Mouse (Mus musculus) CH12.LX (cell line): ENCODE measurements around the gene Creb3l2. TPM values are rescaled to one million over a fixed set of nuclear protein-coding genes. Genes with fewer than 3 reads are reported as not detected.

Experiments
- DNase-seq: peaks from one replicate; pipeline ENCODE4 v3.0.0-alpha.2; 2013; ENCODE audit errors: extremely low read depth
- H3K27ac ChIP-seq: 2 replicates; pipeline ENCODE4 v1.5.1; 2012; ENCODE audit warnings: low read depth, mild to moderate bottlenecking, control low read depth, moderate library complexity; ENCODE audit not compliant: insufficient read depth
- H3K27me3 ChIP-seq: replicated peaks from 2 replicates; pipeline ENCODE3; 2012; ENCODE audit warnings: inconsistent platforms
- H3K36me3 ChIP-seq, 2 experiments: replicated peaks in 1 of 2; 2 replicates each; pipeline versions ENCODE3 to v1.6.1; 2012; ENCODE audit warnings: inconsistent platforms in 1 of 2, low read length in 1 of 2, mild to moderate bottlenecking in 1 of 2, mixed read lengths in 1 of 2, moderate library complexity in 1 of 2; ENCODE audit not compliant: control insufficient read depth in 1 of 2, insufficient read depth in 1 of 2
- H3K4me1 ChIP-seq, 2 experiments: 2 replicates each; pipeline ENCODE4 v1.6.1; 2012; ENCODE audit warnings: inconsistent platforms in 1 of 2, moderate library complexity in 1 of 2; ENCODE audit not compliant: insufficient read depth in 2 of 2, control insufficient read depth in 1 of 2
- H3K4me2 ChIP-seq: 2 replicates; pipeline ENCODE4 v1.6.1; 2012; ENCODE audit warnings: low read depth, mild to moderate bottlenecking, control low read depth; ENCODE audit not compliant: poor library complexity, insufficient read depth, severe bottlenecking
- H3K4me3 ChIP-seq, 3 experiments: fragments of 150-350 bp in 1 of 3; sonication (generic) in 1 of 3; replicated peaks in 1 of 3; 2 replicates each; pipeline versions ENCODE3 to v1.5.1; 2011 to 2012; ENCODE audit warnings: low read depth in 2 of 3, low read length in 2 of 3, mild to moderate bottlenecking in 2 of 3, moderate library complexity in 2 of 3, control low read depth in 1 of 3, improper control_type of control experiment in 1 of 3, inconsistent platforms in 1 of 3, mixed read lengths in 1 of 3; ENCODE audit not compliant: poor library complexity in 1 of 3
- H3K79me2 ChIP-seq: replicated peaks from 2 replicates; pipeline ENCODE4 v1.6.1; 2012; ENCODE audit warnings: mild to moderate bottlenecking, moderate library complexity; ENCODE audit not compliant: control insufficient read depth, poor library complexity, insufficient read depth, severe bottlenecking; ENCODE audit errors: extremely low read depth
- H3K9ac ChIP-seq: 2 replicates; pipeline ENCODE4 v1.6.1; 2012; ENCODE audit warnings: low read depth, mild to moderate bottlenecking, control low read depth, moderate library complexity; ENCODE audit not compliant: insufficient read depth
- H3K9me3 ChIP-seq: replicated peaks from 2 replicates; pipeline ENCODE3; 2012; ENCODE audit warnings: low read length, inconsistent platforms, mixed read lengths
- BHLHE40 ChIP-seq: IDR thresholded peaks from 2 replicates; pipeline ENCODE4 v1.6.1; 2011; ENCODE audit warnings: mild to moderate bottlenecking, low read depth, low read length, improper control_type of control experiment
- CHD1 ChIP-seq: IDR thresholded peaks from 2 replicates; pipeline ENCODE4 v1.6.1; 2012; ENCODE audit warnings: low read depth, low read length, improper control_type of control experiment, inconsistent platforms
- CHD2 ChIP-seq: IDR thresholded peaks from 2 replicates; pipeline ENCODE4 v1.6.1; 2011; ENCODE audit warnings: low read length, improper control_type of control experiment
- CTCF ChIP-seq, 2 experiments: IDR thresholded peaks in 1 of 2; conservative IDR thresholded peaks in 1 of 2; 2 replicates each; pipeline ENCODE4 v1.5.1; 2011 to 2012; ENCODE audit warnings: low read depth in 2 of 2, low read length in 2 of 2, improper control_type of control experiment in 1 of 2, inconsistent platforms in 1 of 2, mild to moderate bottlenecking in 1 of 2, moderate library complexity in 1 of 2
- E2F4 ChIP-seq: IDR thresholded peaks from 2 replicates; pipeline ENCODE4 v1.6.1; 2011; ENCODE audit warnings: low read depth, low read length, improper control_type of control experiment; ENCODE audit not compliant: insufficient replicate concordance
- ETS1 ChIP-seq: conservative IDR thresholded peaks from 2 replicates; pipeline ENCODE4 v1.6.1; 2012; ENCODE audit warnings: low read depth, mild to moderate bottlenecking, inconsistent platforms, low read length, improper control_type of control experiment, moderate library complexity
- GABPA ChIP-seq: IDR thresholded peaks from 2 replicates; pipeline ENCODE4 v1.6.1; 2012; ENCODE audit warnings: low read depth, low read length, improper control_type of control experiment, inconsistent platforms; ENCODE audit not compliant: insufficient replicate concordance
- HCFC1 ChIP-seq: IDR thresholded peaks from 2 replicates; pipeline ENCODE4 v1.6.1; 2012; ENCODE audit warnings: low read depth, mild to moderate bottlenecking, inconsistent platforms, low read length, improper control_type of control experiment
- IRF4 ChIP-seq: IDR thresholded peaks from 2 replicates; pipeline ENCODE4 v1.6.1; 2014; ENCODE audit warnings: low read depth, mild to moderate bottlenecking, inconsistent platforms, low read length, improper control_type of control experiment
- JUND ChIP-seq: conservative IDR thresholded peaks from 2 replicates; pipeline ENCODE4 v1.6.1; 2011; ENCODE audit warnings: low read depth, low read length, improper control_type of control experiment
- KAT2A ChIP-seq: IDR thresholded peaks from 2 replicates; pipeline ENCODE4 v1.6.1; 2012; ENCODE audit warnings: low read length, improper control_type of control experiment, inconsistent platforms; ENCODE audit not compliant: insufficient replicate concordance
- MEF2A ChIP-seq: IDR thresholded peaks from 2 replicates; pipeline ENCODE4 v1.6.1; 2014; ENCODE audit warnings: low read depth, mild to moderate bottlenecking, inconsistent platforms, low read length, improper control_type of control experiment, borderline replicate concordance
- MXI1 ChIP-seq: IDR thresholded peaks from 2 replicates; pipeline ENCODE4 v1.6.1; 2011; ENCODE audit warnings: mild to moderate bottlenecking, low read depth, low read length, improper control_type of control experiment
- MYC ChIP-seq: IDR thresholded peaks from 2 replicates; pipeline ENCODE4 v1.6.1; 2011; ENCODE audit warnings: low read depth, mild to moderate bottlenecking, improper control_type of control experiment, low read length
- NRF1 ChIP-seq: IDR thresholded peaks from 2 replicates; pipeline ENCODE4 v1.6.1; 2014; ENCODE audit warnings: low read depth, mild to moderate bottlenecking, inconsistent platforms, low read length, improper control_type of control experiment, moderate library complexity
- PAX5 ChIP-seq: IDR thresholded peaks from 2 replicates; pipeline ENCODE4 v1.6.1; 2012; ENCODE audit warnings: low read length, inconsistent platforms, mixed read lengths
- POLR2A ChIP-seq: IDR thresholded peaks from 2 replicates; pipeline ENCODE4 v1.6.1; 2011; ENCODE audit warnings: low read depth, mild to moderate bottlenecking, improper control_type of control experiment, low read length
- POLR2AphosphoS2 ChIP-seq: IDR thresholded peaks from 2 replicates; pipeline ENCODE4 v1.6.1; 2011; ENCODE audit warnings: low read depth, low read length, improper control_type of control experiment
- RAD21 ChIP-seq: IDR thresholded peaks from 2 replicates; pipeline ENCODE4 v1.6.1; 2011; ENCODE audit warnings: low read depth, mild to moderate bottlenecking, low read length, improper control_type of control experiment, moderate library complexity
- SIN3A ChIP-seq: IDR thresholded peaks from 2 replicates; pipeline ENCODE4 v1.6.1; 2012; ENCODE audit warnings: low read length, improper control_type of control experiment, inconsistent platforms
- TCF12 ChIP-seq: IDR thresholded peaks from 2 replicates; pipeline ENCODE4 v1.6.1; 2014; ENCODE audit warnings: low read depth, mild to moderate bottlenecking, inconsistent platforms, low read length, improper control_type of control experiment
- USF2 ChIP-seq: conservative IDR thresholded peaks from 2 replicates; pipeline ENCODE4 v1.6.1; 2011; ENCODE audit warnings: low read depth, low read length, improper control_type of control experiment
- ZC3H11A ChIP-seq: IDR thresholded peaks from 2 replicates; pipeline ENCODE4 v1.6.1; 2012; ENCODE audit warnings: low read depth, mild to moderate bottlenecking, inconsistent platforms, low read length, improper control_type of control experiment
- ZMIZ1 ChIP-seq: IDR thresholded peaks from 2 replicates; pipeline ENCODE4 v1.6.1; 2012; ENCODE audit warnings: low read depth, mild to moderate bottlenecking, inconsistent platforms, low read length, improper control_type of control experiment
- dilution Hi-C: fragments of 300-500 bp; cut with MboI; formaldehyde crosslinking; loops from 2 replicates; pipeline ENCODE4 v1.14.3; 2020; ENCODE audit warnings: low sequenced_read_pairs; ENCODE audit not compliant: extremely low pct_unique_long_range_greater_than_20kb, extremely low pct_ligation_motif_present
- in situ Hi-C: fragments of 300-500 bp; cut with MboI; formaldehyde crosslinking; loops from 3 replicates; pipeline ENCODE4 v1.14.3; 2019; ENCODE audit warnings: low sequenced_read_pairs, low pct_ligation_motif_present, low pct_unique_long_range_greater_than_20kb, mixed read lengths
- polyA plus RNA-seq: library from polyadenylated mRNA; unstranded; fragments of >175 nt; gene quantifications from 2 replicates; pipeline ENCODE4 v1.2.1, GENCODE M21; 2012; ENCODE audit warnings: low read depth; ENCODE audit not compliant: insufficient read length
- total RNA-seq, 2 experiments: library from RNA; depleted of rRNA; stranded (reverse); fragments of 300-350 nt in 1 of 2; fragments of >200 nt in 1 of 2; gene quantifications; 2 replicates each; pipeline ENCODE4 v1.2.3; 2012 to 2014

The Creb3l2 gene
- total and polyA plus RNA-seq, 3 experiments: 1.5 to 8.5 (median 7.0) TPM

DNA sequence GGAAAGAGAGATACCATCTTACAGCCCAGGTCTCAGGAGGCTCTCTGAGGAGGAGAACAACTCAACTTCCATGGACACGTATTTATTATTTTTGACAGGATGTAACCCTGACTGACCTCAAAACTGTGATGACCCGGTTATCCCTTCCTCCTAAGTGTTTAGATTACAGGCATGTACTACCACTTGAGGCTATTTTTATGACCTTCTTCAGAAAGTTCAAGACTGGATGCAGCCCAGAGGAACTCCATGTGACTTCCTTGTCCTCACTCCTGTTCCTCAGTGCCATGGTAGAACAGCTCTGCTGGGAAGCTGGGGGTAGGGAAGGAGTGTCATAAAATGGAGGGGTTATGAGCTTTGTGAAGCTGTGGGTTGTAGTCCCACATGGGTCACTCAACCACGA is 16.1 kb downstream of the Creb3l2 start:
- Histone ChIP-seq H3K9me3 (no peaks in the 10 kb centered on the region), H3K4me2 (peak overlapping the region; percentile 73; the same call in 1 of the 2 replicates), H3K36me3 (peaks cover 0 to 34% of the 10 kb centered on the region in 2 experiments), H3K4me3 (no peak overlapping the region), H3K79me2 (peaks cover 60% of the 10 kb centered on the region), H3K27ac (peak overlapping the region; percentile 54), H3K27me3 (no peaks in the 10 kb centered on the region), H3K4me1 (peaks cover 40 to 87% of the 10 kb centered on the region in 2 experiments), H3K9ac (no peak overlapping the region)
- DNase-seq: no peak
- dilution Hi-C loops: no loop called here
- in situ Hi-C loops: no loop called here
- no peak for TF ChIP-seq USF2
- no peak for TF ChIP-seq TCF12
- no peak for TF ChIP-seq KAT2A
- TF ChIP-seq HCFC1: no peak
- no peak for TF ChIP-seq GABPA
- no peak for TF ChIP-seq CHD1
- no peak for TF ChIP-seq ZMIZ1
- TF ChIP-seq POLR2AphosphoS2: no peak
- no peak for TF ChIP-seq IRF4
- no peak for TF ChIP-seq ETS1
- no peak for TF ChIP-seq ZC3H11A
- TF ChIP-seq POLR2A: no peak
- no peak for TF ChIP-seq RAD21
- TF ChIP-seq MEF2A: no peak
- TF ChIP-seq BHLHE40: no peak
- no peak for TF ChIP-seq MXI1
- TF ChIP-seq PAX5: no peak
- TF ChIP-seq CTCF (conservative IDR thresholded peaks at IDR 0.05 in 1 of 2, IDR thresholded peaks at IDR 0.05 in 1 of 2; ENCODE audit: low read depth in 2 of 2, low read length in 2 of 2): no peak

DNA sequence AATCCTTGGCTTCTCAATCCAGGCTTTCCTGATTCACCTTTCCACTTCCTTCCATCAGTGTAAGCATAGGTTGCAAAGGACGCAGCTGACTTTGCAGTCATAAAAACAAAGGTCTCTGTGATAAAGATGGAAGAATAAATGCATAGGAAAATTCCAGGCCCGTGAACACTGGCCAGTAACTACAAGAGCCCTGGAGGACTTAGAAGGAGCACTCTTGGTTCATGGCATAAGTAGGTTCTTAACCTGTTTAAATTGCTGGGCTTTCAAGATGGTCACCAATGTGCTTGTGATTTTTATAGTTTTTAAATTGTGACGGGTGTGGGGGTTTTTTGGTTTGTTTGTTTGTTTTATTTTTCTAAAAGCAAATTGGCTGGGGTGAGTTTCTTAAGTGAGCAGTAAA is 16.9 kb downstream of the Creb3l2 start:
- H3K4me1 ChIP-seq: peaks cover 40 to 81% of the 10 kb centered on the region in 2 experiments
- TF ChIP-seq MEF2A: no peak
- TF ChIP-seq USF2: no peak
- no peak for TF ChIP-seq SIN3A
- no peak for TF ChIP-seq ZC3H11A
- no peak for TF ChIP-seq CHD2
- no peak for TF ChIP-seq MYC
- no peak for TF ChIP-seq MXI1
- TF ChIP-seq NRF1: no peak
- no peak for TF ChIP-seq KAT2A
- no peak for TF ChIP-seq POLR2AphosphoS2
- no peak for TF ChIP-seq E2F4
- no peak for TF ChIP-seq GABPA
- no peak for TF ChIP-seq JUND
- dilution Hi-C loops: no loop called here
- no peak overlapping the region for H3K4me3 ChIP-seq
- no peak overlapping the region for H3K4me2 ChIP-seq
- peaks cover 0 to 34% of the 10 kb centered on the region in 2 experiments for H3K36me3 ChIP-seq
- no peaks in the 10 kb centered on the region for H3K27me3 ChIP-seq
- H3K79me2 ChIP-seq: peaks cover 54% of the 10 kb centered on the region
- DNase-seq: no peak
- in situ Hi-C loops: no loop called here
- no peak overlapping the region for H3K9ac ChIP-seq
- no peak overlapping the region for H3K27ac ChIP-seq
- H3K9me3 ChIP-seq: no peaks in the 10 kb centered on the region
